Mouse (Mus musculus): ENCODE results near the gene Fdx1l. TPM values are rescaled to one million over a fixed set of nuclear protein-coding genes. Genes with fewer than 3 reads are reported as not detected.
A peak's percentile ranks its signal among the peaks of the same experiment; 100 is the strongest.

Fdx1l gene
- polyA plus RNA-seq, 1 experiment = 83.9 TPM

DNA sequence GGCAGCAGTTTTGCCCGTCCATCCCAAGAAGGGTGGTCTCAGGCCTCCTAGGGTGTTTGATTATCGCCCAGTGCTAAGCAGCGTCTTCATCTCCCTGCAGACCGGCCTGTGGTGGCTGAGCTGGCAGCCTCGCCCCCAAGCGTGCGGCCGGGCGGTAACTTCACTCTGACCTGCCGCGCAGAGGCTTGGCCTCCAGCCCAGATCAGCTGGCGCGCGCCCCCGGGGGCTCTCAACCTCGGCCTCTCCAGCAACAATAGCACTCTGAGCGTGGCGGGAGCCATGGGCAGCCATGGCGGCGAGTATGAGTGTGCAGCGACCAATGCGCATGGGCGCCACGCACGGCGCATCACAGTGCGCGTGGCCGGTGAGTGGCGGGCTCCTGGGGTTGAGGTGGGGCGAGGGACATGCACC lies 35.9 kb downstream of the Fdx1l start:
- WGBS = under 1% methylated on average over 31 of the region's 31 CpGs
- Histone ChIP-seq H3K27ac (ENCODE audit: insufficient read depth, low read length) (no peak overlapping the region), H3K4me1 (ENCODE audit: control insufficient read depth, insufficient read depth, low read length) (peaks cover 5% of the 10 kb centered on the region; the same call in 1 of the 2 replicates), H3K4me3 (replicated peaks; ENCODE audit: insufficient read depth, low read depth, low read length) (peak overlapping the region; percentile 11), H3K27me3 (ENCODE audit: control insufficient read depth, insufficient read depth, low read length) (no peaks in the 10 kb centered on the region; the same call in 1 of the 2 replicates)
- no peak for DNase-seq
- TF ChIP-seq POLR2A (IDR thresholded peaks at IDR 0.05; ENCODE audit: borderline replicate concordance, insufficient read depth, low read length) (no peak), CTCF (IDR thresholded peaks at IDR 0.05; ENCODE audit: borderline replicate concordance, insufficient read depth, low read depth, low read length) (no peak)

DNA sequence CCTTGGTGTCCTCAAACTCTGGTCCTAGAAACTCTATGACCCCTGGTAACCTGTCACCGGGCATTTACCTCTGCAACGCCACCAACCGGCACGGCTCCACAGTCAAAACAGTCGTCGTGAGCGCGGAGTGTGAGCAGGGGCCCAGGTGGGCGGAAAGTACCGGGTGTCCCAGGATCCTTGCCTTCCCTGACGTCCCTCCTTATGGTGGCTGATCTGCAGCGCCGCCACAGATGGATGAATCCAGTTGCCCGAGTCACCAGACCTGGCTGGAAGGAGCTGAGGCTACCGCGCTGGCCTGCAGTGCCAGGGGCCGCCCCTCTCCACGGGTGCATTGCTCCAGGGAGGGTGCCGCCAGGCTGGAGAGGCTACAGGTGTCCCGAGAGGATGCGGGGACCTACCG lies 36.7 kb downstream of the Fdx1l start:
- WGBS = 4% methylated on average over 22 of the region's 22 CpGs
- no peak overlapping the region for H3K27ac ChIP-seq (ENCODE audit: insufficient read depth, low read length)
- no peaks in the 10 kb centered on the region; the same call in 1 of the 2 replicates for H3K27me3 ChIP-seq (ENCODE audit: control insufficient read depth, insufficient read depth, low read length)
- H3K4me3 ChIP-seq (replicated peaks; ENCODE audit: insufficient read depth, low read depth, low read length) = no peak overlapping the region
- TF ChIP-seq POLR2A (IDR thresholded peaks at IDR 0.05; ENCODE audit: borderline replicate concordance, insufficient read depth, low read length) (no peak), CTCF (IDR thresholded peaks at IDR 0.05; ENCODE audit: borderline replicate concordance, insufficient read depth, low read depth, low read length) (no peak)
- DNase-seq = no peak
- H3K4me1 ChIP-seq (ENCODE audit: control insufficient read depth, insufficient read depth, low read length) = peaks cover 5% of the 10 kb centered on the region; the same call in 1 of the 2 replicates

DNA sequence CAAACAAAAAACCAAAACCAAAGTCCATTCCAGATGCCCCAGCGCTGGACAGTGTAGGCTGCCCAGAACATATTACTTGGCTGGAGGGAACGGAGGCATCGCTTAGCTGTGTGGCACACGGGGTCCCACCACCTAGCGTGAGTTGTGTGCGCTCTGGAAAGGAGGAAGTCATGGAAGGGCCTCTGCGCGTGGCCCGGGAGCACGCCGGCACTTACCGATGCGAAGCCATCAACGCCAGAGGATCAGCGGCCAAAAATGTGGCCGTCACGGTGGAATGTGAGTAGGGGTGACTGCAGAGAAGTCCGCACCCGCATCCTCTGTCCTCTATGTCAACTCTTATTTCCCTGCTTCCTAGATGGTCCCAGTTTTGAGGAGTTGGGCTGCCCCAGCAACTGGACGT lies 37.3 kb downstream of the Fdx1l start:
- H3K4me3 ChIP-seq (replicated peaks; ENCODE audit: insufficient read depth, low read depth, low read length) = no peak overlapping the region

DNA sequence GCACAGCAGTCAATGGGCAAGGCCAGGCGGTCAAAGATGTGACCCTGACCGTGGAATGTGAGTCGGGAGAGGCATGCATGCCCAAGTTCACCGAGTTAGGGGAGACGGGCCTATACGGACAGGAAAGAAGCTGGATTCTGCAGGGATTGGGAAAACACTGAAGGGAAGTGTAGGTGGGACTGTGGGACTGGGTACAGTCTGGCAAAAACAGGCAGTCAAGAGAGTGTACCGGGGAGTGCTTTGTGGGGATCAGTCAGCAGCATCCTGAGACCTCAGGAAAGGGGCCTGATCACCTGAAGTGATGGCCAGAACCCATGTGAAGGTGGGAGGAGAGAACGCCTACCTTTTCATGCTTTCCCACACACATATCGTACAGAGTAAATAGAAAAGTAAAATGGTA lies 37.8 kb downstream of the Fdx1l start:
- no peak for TF ChIP-seq CTCF (IDR thresholded peaks at IDR 0.05; ENCODE audit: borderline replicate concordance, insufficient read depth, low read depth, low read length)
- TF ChIP-seq POLR2A (IDR thresholded peaks at IDR 0.05; ENCODE audit: borderline replicate concordance, insufficient read depth, low read length) = no peak
- Histone ChIP-seq H3K4me1 (ENCODE audit: control insufficient read depth, insufficient read depth, low read length) (peaks cover 5% of the 10 kb centered on the region; the same call in 1 of the 2 replicates), H3K27ac (ENCODE audit: insufficient read depth, low read length) (no peak overlapping the region)

More for the DNA sequence above, 37.3 kb downstream of the Fdx1l start:
- 18% methylated on average over 20 of the region's 20 CpGs for WGBS
- H3K4me1 ChIP-seq (ENCODE audit: control insufficient read depth, insufficient read depth, low read length) = peaks cover 5% of the 10 kb centered on the region; the same call in 1 of the 2 replicates
- DNase-seq = no peak
- H3K27me3 ChIP-seq (ENCODE audit: control insufficient read depth, insufficient read depth, low read length) = no peaks in the 10 kb centered on the region; the same call in 1 of the 2 replicates
- no peak overlapping the region for H3K27ac ChIP-seq (ENCODE audit: insufficient read depth, low read length)
- TF ChIP-seq POLR2A (IDR thresholded peaks at IDR 0.05; ENCODE audit: borderline replicate concordance, insufficient read depth, low read length) (no peak), CTCF (IDR thresholded peaks at IDR 0.05; ENCODE audit: borderline replicate concordance, insufficient read depth, low read depth, low read length) (no peak)

DNA sequence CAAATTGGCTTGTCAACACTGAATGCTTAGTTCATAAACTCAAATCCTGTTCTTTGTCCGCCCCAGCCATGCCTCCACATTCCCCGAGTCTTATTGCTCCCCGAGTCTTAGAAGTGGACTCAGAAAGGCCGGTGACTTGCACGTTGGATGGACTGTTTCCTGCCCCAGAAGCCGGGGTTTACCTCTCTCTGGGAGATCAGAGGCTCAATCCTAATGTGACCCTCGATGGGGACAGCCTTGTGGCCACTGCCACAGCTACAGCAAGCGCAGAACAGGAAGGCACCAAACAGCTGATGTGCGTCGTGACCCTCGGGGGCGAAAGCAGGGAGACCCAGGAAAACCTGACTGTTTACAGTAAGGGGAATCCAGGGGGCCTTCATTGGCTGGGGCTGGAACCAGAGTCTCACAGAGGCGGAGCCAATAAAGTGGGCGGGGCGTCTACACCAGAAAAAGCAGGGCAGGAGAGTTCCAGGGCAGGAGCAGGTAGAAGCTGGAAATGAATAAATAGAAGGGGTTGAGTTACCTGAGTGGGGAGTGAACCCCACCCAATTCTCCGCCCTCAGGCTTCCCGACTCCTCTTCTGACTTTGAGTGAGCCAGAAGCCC lies 38.8 kb downstream of the Fdx1l start:
- peaks cover 9% of the 10 kb centered on the region for H3K4me1 ChIP-seq (ENCODE audit: control insufficient read depth, insufficient read depth, low read length)
- H3K4me3 ChIP-seq (replicated peaks; ENCODE audit: insufficient read depth, low read depth, low read length) = no peak overlapping the region
- no peak overlapping the region for H3K27ac ChIP-seq (ENCODE audit: insufficient read depth, low read length)
- DNase-seq = no peak
- no peaks in the 10 kb centered on the region; the same call in 1 of the 2 replicates for H3K27me3 ChIP-seq (ENCODE audit: control insufficient read depth, insufficient read depth, low read length)
- TF ChIP-seq CTCF (IDR thresholded peaks at IDR 0.05; ENCODE audit: borderline replicate concordance, insufficient read depth, low read depth, low read length) (no peak), POLR2A (IDR thresholded peaks at IDR 0.05; ENCODE audit: borderline replicate concordance, insufficient read depth, low read length) (no peak)
- 17% methylated on average over 17 of the region's 17 CpGs for WGBS

More for the DNA sequence above, 37.8 kb downstream of the Fdx1l start:
- no peaks in the 10 kb centered on the region; the same call in 1 of the 2 replicates for H3K27me3 ChIP-seq (ENCODE audit: control insufficient read depth, insufficient read depth, low read length)
- DNase-seq = no peak
- H3K4me3 ChIP-seq (replicated peaks; ENCODE audit: insufficient read depth, low read depth, low read length) = no peak overlapping the region
- WGBS = 38% methylated on average over 9 of the region's 9 CpGs

DNA sequence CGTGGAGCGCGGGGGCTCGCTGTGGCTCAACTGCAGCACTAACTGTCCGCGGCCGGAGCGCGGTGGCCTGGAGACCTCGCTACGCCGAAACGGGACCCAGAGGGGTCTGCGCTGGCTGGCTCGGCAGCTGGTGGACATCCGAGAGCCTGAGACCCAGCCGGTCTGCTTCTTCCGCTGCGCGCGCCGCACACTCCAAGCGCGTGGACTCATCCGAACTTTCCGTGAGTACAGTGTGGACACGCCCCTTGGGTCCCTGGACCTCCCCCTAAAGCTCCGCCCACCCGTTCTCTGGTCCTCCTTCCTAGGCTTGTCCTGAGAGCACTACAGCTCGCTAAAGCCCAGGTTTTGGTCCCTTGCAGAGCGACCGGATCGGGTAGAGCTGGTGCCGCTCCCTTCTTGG lies 40.3 kb downstream of the Fdx1l start:
- no peak overlapping the region for H3K27ac ChIP-seq (ENCODE audit: insufficient read depth, low read length)
- TF ChIP-seq CTCF (IDR thresholded peaks at IDR 0.05; ENCODE audit: borderline replicate concordance, insufficient read depth, low read depth, low read length) = no peak
- TF ChIP-seq POLR2A (IDR thresholded peaks at IDR 0.05; ENCODE audit: borderline replicate concordance, insufficient read depth, low read length) = no peak
- 2% methylated on average over 34 of the region's 34 CpGs for WGBS

DNA sequence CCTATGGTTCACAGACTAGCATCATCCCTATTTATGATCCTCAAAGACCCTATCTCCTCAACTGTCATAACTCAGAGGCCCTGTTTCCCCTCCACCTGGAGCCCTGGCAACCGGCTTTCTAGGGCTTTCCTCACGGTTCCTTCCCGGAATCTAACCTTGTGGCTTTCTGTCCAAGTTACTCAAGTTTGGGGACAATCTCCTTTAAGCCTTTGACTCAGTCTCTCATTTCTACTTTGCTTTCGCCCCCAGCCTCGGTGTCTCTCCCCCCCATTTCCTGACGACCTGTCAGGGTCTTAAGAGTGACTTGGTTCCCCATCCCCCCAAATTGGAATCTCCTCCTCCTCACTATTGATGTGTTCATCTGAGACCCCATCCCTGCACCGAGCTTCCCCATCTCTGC lies 40.9 kb downstream of the Fdx1l start:
- DNase-seq = no peak
- Histone ChIP-seq H3K4me1 (ENCODE audit: control insufficient read depth, insufficient read depth, low read length) (peaks cover 9% of the 10 kb centered on the region), H3K27ac (ENCODE audit: insufficient read depth, low read length) (no peak overlapping the region), H3K4me3 (replicated peaks; ENCODE audit: insufficient read depth, low read depth, low read length) (peak overlapping the region; percentile 44), H3K27me3 (ENCODE audit: control insufficient read depth, insufficient read depth, low read length) (no peaks in the 10 kb centered on the region; the same call in 1 of the 2 replicates)
- no peak for TF ChIP-seq POLR2A (IDR thresholded peaks at IDR 0.05; ENCODE audit: borderline replicate concordance, insufficient read depth, low read length)
- TF ChIP-seq CTCF (IDR thresholded peaks at IDR 0.05; ENCODE audit: borderline replicate concordance, insufficient read depth, low read depth, low read length) = no peak
- 4% methylated on average over 7 of the region's 7 CpGs for WGBS

More for the DNA sequence above, 40.3 kb downstream of the Fdx1l start:
- Histone ChIP-seq H3K27me3 (ENCODE audit: control insufficient read depth, insufficient read depth, low read length) (no peaks in the 10 kb centered on the region; the same call in 1 of the 2 replicates), H3K4me3 (replicated peaks; ENCODE audit: insufficient read depth, low read depth, low read length) (peak overlapping the region; percentile 44), H3K4me1 (ENCODE audit: control insufficient read depth, insufficient read depth, low read length) (peaks cover 9% of the 10 kb centered on the region)
- no peak for DNase-seq

DNA sequence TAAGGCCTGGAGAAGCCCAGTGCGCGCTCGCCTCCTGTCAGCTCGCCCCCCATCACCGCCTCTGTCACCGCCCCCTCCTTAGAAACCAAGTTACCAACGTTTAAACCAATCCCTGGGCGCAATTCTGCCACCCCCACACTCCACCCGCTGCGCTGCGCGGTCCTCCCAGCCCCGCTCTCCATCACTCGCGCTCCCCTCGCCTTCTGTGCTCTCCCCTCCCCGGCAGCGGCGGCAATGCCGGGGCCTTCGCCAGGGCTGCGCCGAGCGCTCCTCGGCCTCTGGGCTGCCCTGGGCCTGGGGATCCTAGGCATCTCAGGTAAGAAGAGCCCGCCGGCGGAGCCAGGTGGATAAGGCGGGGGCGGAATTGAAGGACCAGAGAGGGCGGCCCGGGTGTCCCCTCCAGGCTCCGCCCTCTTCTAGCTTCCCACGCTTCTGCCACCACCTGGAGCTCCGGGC lies 41.5 kb downstream of the Fdx1l start, which contains the start of gene Icam5:
Gene Icam5 (plus strand): TSS at position 178 of the 456 bp plus-strand sequence.
- Histone ChIP-seq H3K27ac (ENCODE audit: insufficient read depth, low read length) (no peak within 1 kb of the TSS), H3K4me1 (ENCODE audit: control insufficient read depth, insufficient read depth, low read length) (peaks cover 9% of the 10 kb centered on the region), H3K4me3 (replicated peaks; ENCODE audit: insufficient read depth, low read depth, low read length) (peak within 1 kb of the TSS; percentile 44), H3K27me3 (ENCODE audit: control insufficient read depth, insufficient read depth, low read length) (no peaks in the 10 kb centered on the region; the same call in 1 of the 2 replicates)
- TF ChIP-seq CTCF (IDR thresholded peaks at IDR 0.05; ENCODE audit: borderline replicate concordance, insufficient read depth, low read depth, low read length) (no peak), POLR2A (IDR thresholded peaks at IDR 0.05; ENCODE audit: borderline replicate concordance, insufficient read depth, low read length) (no peak)
- under 1% methylated on average over 35 of the region's 35 CpGs for WGBS
- DNase-seq = peak in 1 of 2 experiments; percentile 35
